Mouse (Mus musculus) erythroblast, embryonic 14.5 days (primary cell): ENCODE data around the gene Mtus2.

Source experiments
- GATA1 ChIP-seq: IDR thresholded peaks from 2 replicates; pipeline ENCODE4 v1.6.1; 2012; ENCODE audit warnings: low read length, inconsistent platforms, mixed read lengths
- TAL1 ChIP-seq: IDR thresholded peaks from 3 replicates; pipeline ENCODE4 v1.6.1; 2012; ENCODE audit warnings: low read length, inconsistent platforms, mixed read lengths

DNA sequence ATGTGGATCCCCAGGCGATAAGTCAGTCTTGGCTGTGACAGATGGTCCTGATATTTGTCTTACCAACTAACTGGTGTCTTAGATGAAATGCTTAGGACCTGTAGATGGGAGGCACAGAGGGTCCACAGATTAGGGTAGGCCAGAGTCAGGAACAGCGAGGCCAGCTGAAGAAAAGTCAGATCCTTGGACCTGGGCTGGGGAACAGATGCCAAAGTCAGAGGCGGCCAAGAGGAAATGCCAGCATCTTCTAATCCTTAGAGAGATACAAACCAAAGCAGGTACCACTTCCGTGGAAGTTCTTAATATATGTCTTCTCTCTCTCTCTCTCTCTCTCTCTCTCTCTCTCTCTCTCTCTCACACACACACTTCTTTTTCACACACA, 96.5 kb downstream of the Mtus2 start:
- TF ChIP-seq GATA1 (no peak), TAL1 (no peak)
